Mouse (Mus musculus) heart, embryonic 14.5 days (tissue): ENCODE measurements around the gene Agap1. TPM values are rescaled to one million over a fixed set of nuclear protein-coding genes. Genes with fewer than 3 reads are reported as not detected.

Source experiments
- ATAC-seq: fragments of 200-750 bp; cut with Nextera tagmentation; 2 replicates; pipeline ENCODE4 v1.8.0; 2017; ENCODE audit warnings: low read depth, moderate TSS enrichment; ENCODE audit not compliant: insufficient number of reproducible peaks, insufficient read depth, low FRiP score
- H3K27ac ChIP-seq, 2 experiments: fragments of 200-500 bp in 1 of 2; fragments of 300-500 bp in 1 of 2; sonication (generic) in 1 of 2; replicated peaks in 1 of 2; 2 replicates each; pipeline ENCODE4 v1.5.1; 2012 to 2014; ENCODE audit warnings: low read depth in 2 of 2, low read length in 2 of 2, control low read depth in 1 of 2, mild to moderate bottlenecking in 1 of 2, mixed read lengths in 1 of 2; ENCODE audit not compliant: control insufficient read depth in 1 of 2, insufficient read depth in 1 of 2
- H3K27me3 ChIP-seq: fragments of 300-500 bp; sonication (generic); 2 replicates; pipeline ENCODE4 v1.6.1; 2014; ENCODE audit warnings: mild to moderate bottlenecking, low read length, control low read depth; ENCODE audit not compliant: control insufficient read depth, insufficient read depth
- H3K36me3 ChIP-seq: fragments of 300-500 bp; sonication (generic); 2 replicates; pipeline ENCODE4 v1.6.1; 2014; ENCODE audit warnings: mild to moderate bottlenecking, control low read depth, low read length, mixed read lengths; ENCODE audit not compliant: control insufficient read depth, insufficient read depth
- H3K4me1 ChIP-seq, 2 experiments: fragments of 200-500 bp in 1 of 2; fragments of 300-500 bp in 1 of 2; sonication (generic) in 1 of 2; 2 replicates each; pipeline ENCODE4 v1.6.1; 2012 to 2014; ENCODE audit warnings: low read length in 2 of 2, control low read depth in 1 of 2, mixed read lengths in 1 of 2; ENCODE audit not compliant: control insufficient read depth in 2 of 2, insufficient read depth in 2 of 2
- H3K4me2 ChIP-seq: fragments of 300-500 bp; sonication (generic); 2 replicates; pipeline ENCODE4 v1.6.1; 2014; ENCODE audit warnings: mild to moderate bottlenecking, low read length
- H3K4me3 ChIP-seq, 2 experiments: fragments of 200-500 bp in 1 of 2; fragments of 300-500 bp in 1 of 2; sonication (generic) in 1 of 2; 2 replicates each; pipeline ENCODE4 v1.5.1; 2012 to 2014; ENCODE audit warnings: low read length in 2 of 2, mild to moderate bottlenecking in 2 of 2, control low read depth in 1 of 2, low read depth in 1 of 2, moderate library complexity in 1 of 2; ENCODE audit not compliant: control insufficient read depth in 1 of 2, insufficient read depth in 1 of 2
- H3K9ac ChIP-seq: fragments of 300-500 bp; sonication (generic); 2 replicates; pipeline ENCODE4 v1.6.1; 2014; ENCODE audit warnings: mild to moderate bottlenecking, low read length
- H3K9me3 ChIP-seq: fragments of 300-500 bp; sonication (generic); 2 replicates; pipeline ENCODE4 v1.6.1; 2016; ENCODE audit warnings: low read length, control low read depth; ENCODE audit not compliant: control insufficient read depth
- WGBS: fragments of 180-500 bp; shearing (Covaris S2); extraction: QIAGEN DNeasy Blood & Tissue Kit; methylation state at CpG from one replicate; pipeline ENCODE4 v1.1.7; 2014; 5-methylcytosine and 5-hydroxymethylcytosine counted together
- polyA plus RNA-seq: library from polyadenylated mRNA; unstranded; fragments of >200 nt; fragmentation: Nextera tagmentation; extraction: Ambion mirVana; gene quantifications from 2 replicates; pipeline ENCODE4 v1.2.1, GENCODE M21; 2014

The Agap1 gene
- polyA plus RNA-seq, 1 experiment from 2014 or later, result 17.0 TPM

GRCm38 (mm10) chr1:89457126-89458031 lies 2.8 kb downstream of the Agap1 start:
- Histone ChIP-seq H3K4me3 (no peak overlapping the region), H3K36me3 (no peaks in the 10 kb centered on the region), H3K9ac (no peak overlapping the region), H3K4me2 (peak overlapping the region; percentile 99), H3K4me1 (peaks cover 11 to 23% of the 10 kb centered on the region in 2 experiments), H3K9me3 (peaks cover 8% of the 10 kb centered on the region; the same call in 1 of the 2 replicates), H3K27ac (no peak overlapping the region), H3K27me3 (no peaks in the 10 kb centered on the region)
- WGBS, result 71% methylated on average over 17 of the region's 17 CpGs
- ATAC-seq, result no peak

GRCm38 (mm10) chr1:89461881-89462280 lies 7.3 kb downstream of the Agap1 start:
- Histone ChIP-seq H3K4me3 (no peak overlapping the region), H3K4me1 (peaks cover 27 to 45% of the 10 kb centered on the region in 2 experiments), H3K27ac (no peak overlapping the region), H3K9me3 (peaks cover 12% of the 10 kb centered on the region; the same call in 1 of the 2 replicates), H3K9ac (no peak overlapping the region), H3K27me3 (no peaks in the 10 kb centered on the region), H3K4me2 (no peak overlapping the region), H3K36me3 (no peaks in the 10 kb centered on the region)
- no peak for ATAC-seq
- WGBS, result 75% methylated on average over 5 of the region's 5 CpGs

GRCm38 (mm10) chr1:89463138-89463537 lies 8.5 kb downstream of the Agap1 start:
- H3K36me3 ChIP-seq, result no peaks in the 10 kb centered on the region
- H3K4me2 ChIP-seq, result peak overlapping the region; percentile 45
- WGBS, result 6% methylated on average over 8 of the region's 8 CpGs
- H3K9ac ChIP-seq, result peak overlapping the region; percentile 39
- peaks cover 11% of the 10 kb centered on the region; the same call in 1 of the 2 replicates for H3K9me3 ChIP-seq
- no peaks in the 10 kb centered on the region for H3K27me3 ChIP-seq
- H3K4me3 ChIP-seq, result no peak overlapping the region; a peak in 1 of 4 replicates
- H3K27ac ChIP-seq, result peak overlapping the region; percentile 32 to 58; a peak in 3 of 4 replicates
- peaks cover 37 to 53% of the 10 kb centered on the region in 2 experiments for H3K4me1 ChIP-seq
- no peak for ATAC-seq

DNA sequence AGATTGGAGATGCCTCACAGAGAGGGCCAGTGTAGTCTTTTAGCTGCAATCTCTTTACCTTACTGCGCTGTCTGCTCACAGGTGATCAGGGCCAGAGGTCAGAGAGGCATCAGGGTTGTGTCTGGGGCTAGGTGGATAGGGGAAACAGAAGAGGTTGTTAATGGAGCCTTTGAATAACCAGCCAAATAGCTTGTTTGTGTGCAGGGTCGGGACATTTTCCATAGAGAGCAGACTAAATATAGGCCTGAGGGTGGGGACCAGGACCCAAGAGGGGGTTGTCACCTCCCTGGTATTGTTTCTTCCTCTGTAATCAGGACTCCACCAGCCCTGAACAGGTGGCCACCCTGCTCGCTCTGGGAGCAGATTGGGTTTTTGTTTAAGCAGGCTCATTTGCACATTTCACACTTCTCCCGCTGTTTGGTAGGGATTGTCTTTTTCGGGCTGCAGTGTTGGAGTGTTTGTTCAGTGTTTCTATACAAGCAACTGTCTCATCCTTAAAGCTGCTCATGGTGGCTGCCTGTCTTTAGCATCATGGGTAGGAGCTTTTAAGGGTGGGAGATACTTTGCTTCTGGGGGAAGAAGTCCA lies 10.9 kb downstream of the Agap1 start:
- peak overlapping the region in 1 of 2 experiments; percentile 57; a peak in 2 of 4 replicates for H3K27ac ChIP-seq
- peak overlapping the region; percentile 19; the same call in 1 of the 2 replicates for H3K4me2 ChIP-seq
- no peaks in the 10 kb centered on the region for H3K36me3 ChIP-seq
- 0 out of 2 replicates have a peak, but pooled peaks cover 3% of the 10 kb centered on the region for H3K9me3 ChIP-seq
- ATAC-seq, result no peak
- H3K4me3 ChIP-seq, result no peak overlapping the region
- peaks cover 45 to 61% of the 10 kb centered on the region in 2 experiments for H3K4me1 ChIP-seq
- no peaks in the 10 kb centered on the region for H3K27me3 ChIP-seq
- H3K9ac ChIP-seq, result 0 out of 2 replicates have a peak overlapping the region, but pooled peaks have one; percentile 4
- 32% methylated on average over 5 of the region's 5 CpGs for WGBS

- Histone ChIP-seq H3K4me1 (peaks cover 52 to 73% of the 10 kb centered on the region in 2 experiments), H3K27ac (peak overlapping the region; percentile 27 to 37; a peak in 1 of 4 replicates), H3K9me3 (0 out of 2 replicates have a peak, but pooled peaks cover 3% of the 10 kb centered on the region), H3K4me2 (0 out of 2 replicates have a peak overlapping the region, but pooled peaks have one; percentile 10), H3K9ac (no peak overlapping the region), H3K4me3 (no peak overlapping the region), H3K36me3 (no peaks in the 10 kb centered on the region), H3K27me3 (no peaks in the 10 kb centered on the region)
- 22% methylated on average over 6 of the region's 6 CpGs for WGBS
- ATAC-seq, result peak; percentile 73
Measured at GRCm38 (mm10) chr1:89467321-89468069, 12.9 kb downstream of the Agap1 start.

GRCm38 (mm10) chr1:89468141-89468540 lies 13.5 kb downstream of the Agap1 start:
- H3K4me1 ChIP-seq, result peaks cover 47 to 67% of the 10 kb centered on the region in 2 experiments
- H3K36me3 ChIP-seq, result no peaks in the 10 kb centered on the region
- WGBS, result 50% methylated on average over 3 of the region's 3 CpGs
- H3K9ac ChIP-seq, result no peak overlapping the region
- 0 out of 2 replicates have a peak overlapping the region, but pooled peaks have one; percentile 10 for H3K4me2 ChIP-seq
- ATAC-seq, result no peak
- no peak overlapping the region for H3K4me3 ChIP-seq
- H3K27me3 ChIP-seq, result no peaks in the 10 kb centered on the region
- H3K9me3 ChIP-seq, result 0 out of 2 replicates have a peak, but pooled peaks cover 3% of the 10 kb centered on the region
- H3K27ac ChIP-seq, result peak overlapping the region in 1 of 2 experiments; percentile 27; a peak in 1 of 4 replicates

- Histone ChIP-seq H3K4me2 (no peak overlapping the region), H3K4me1 (peaks cover 35 to 42% of the 10 kb centered on the region in 2 experiments), H3K4me3 (no peak overlapping the region), H3K9me3 (no peaks in the 10 kb centered on the region), H3K36me3 (no peaks in the 10 kb centered on the region), H3K27ac (0 out of 4 replicates have a peak overlapping the region, but pooled peaks of 1 of the 2 experiments have one; percentile 24), H3K27me3 (no peaks in the 10 kb centered on the region), H3K9ac (no peak overlapping the region)
- no peak for ATAC-seq
- 63% methylated on average over 4 of the region's 4 CpGs for WGBS
Measured at GRCm38 (mm10) chr1:89471430-89471829, 16.8 kb downstream of the Agap1 start.
